Mouse (Mus musculus): ENCODE measurements around the gene Rfx7.
A peak's percentile ranks its signal among the peaks of the same experiment; 100 is the strongest.
"Not testable (repeated sequence)": the region's sequence is repeated elsewhere in the genome, so short reads cannot be mapped to it uniquely, and the experiment has no call there.

Rfx7 gene

DNA sequence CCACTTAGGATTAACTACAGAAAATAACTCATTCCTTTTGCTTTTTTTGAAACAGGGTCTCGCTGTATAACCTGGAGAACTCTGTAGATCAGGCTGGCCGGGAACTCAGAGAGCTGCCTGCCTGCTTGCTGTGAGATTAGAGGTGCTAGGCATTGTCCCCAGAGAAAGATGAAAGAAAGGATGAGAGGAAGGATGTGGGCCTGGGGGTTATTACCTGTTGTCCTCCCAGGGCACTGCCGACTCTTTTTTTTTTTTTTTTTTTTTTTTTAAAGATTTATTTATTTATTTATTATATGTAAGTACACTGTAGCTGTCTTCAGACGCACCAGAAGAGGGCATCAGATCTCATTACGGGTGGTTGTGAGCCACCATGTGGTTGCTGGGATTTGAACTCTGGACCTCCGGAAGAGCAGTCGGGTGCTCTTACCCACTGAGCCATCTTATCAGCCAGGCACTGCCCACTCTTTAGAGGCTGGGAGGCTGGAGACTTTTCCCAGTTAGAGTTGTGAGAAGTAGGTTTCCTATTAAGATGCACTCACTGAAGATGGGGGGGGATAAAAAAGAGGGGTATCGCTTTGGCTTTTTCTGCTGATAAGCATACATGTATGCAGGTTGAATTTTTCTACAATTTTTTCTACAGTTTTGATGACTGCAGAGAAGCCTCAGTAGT, 134.4 kb downstream of the Rfx7 start:
- DNase-seq: not testable (repeated sequence)

DNA sequence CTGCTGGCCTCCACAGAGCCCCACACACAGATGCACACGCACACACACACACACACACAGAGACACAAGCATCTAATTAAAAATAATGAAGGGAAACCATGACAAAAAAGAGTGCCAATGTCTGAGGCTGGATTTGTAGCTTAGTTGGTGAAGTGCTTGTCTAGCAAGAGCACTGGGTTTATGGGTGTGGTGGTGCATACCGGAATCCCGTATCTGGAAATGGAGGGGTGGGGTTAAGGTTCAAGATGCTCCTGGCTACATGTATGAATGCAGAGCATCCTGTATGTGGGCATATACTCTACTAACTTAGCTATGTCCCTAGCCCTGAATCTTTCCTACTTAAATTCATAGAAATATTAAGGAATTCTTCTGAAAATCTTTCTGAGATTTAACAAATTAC, 135.1 kb downstream of the Rfx7 start:
- no peak for DNase-seq

DNA sequence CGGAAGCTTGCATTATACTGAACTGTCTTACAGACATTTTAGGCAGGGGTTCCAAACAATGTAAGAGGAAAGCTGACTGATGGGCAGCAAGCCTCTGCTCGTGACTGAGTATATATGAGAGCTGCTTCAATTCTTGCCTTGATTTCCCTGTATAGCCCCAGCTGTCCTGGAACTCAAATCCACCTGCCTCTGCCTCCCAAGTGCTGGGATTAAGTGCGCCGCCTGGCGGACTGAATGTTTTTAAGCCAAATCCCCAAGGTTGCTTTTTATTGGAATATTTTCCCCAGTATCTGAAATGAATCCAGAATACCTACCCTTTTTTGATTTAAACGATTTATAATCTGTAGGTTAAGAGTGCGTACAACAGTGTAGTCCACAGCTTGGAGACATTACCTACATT, 137.3 kb downstream of the Rfx7 start:
- DNase-seq: no peak

GRCm38 (mm10) chr9:72672361-72672760, 140.3 kb downstream of the Rfx7 start:
- DNase-seq: peak; percentile 75

Data from right cerebral cortex, adult 18-20 months (tissue).